Mouse (Mus musculus) c-Kit-positive CD71-positive TER-119-negative erythroid progenitor cells, embryonic 14.5 days (primary cell): Measurements from ENCODE around the gene Irf1.

Source experiments
- DNase-seq: peaks from one replicate; pipeline ENCODE4 v3.0.0-alpha.2; 2013; ENCODE audit warnings: low read depth

Irf1 gene

GRCm38 (mm10) chr11:53761284-53761683, 8.5 kb upstream of the Irf1 start:
- DNase-seq = no peak

GRCm38 (mm10) chr11:53761822-53762221, 8.0 kb upstream of the Irf1 start:
- DNase-seq = no peak

DNA sequence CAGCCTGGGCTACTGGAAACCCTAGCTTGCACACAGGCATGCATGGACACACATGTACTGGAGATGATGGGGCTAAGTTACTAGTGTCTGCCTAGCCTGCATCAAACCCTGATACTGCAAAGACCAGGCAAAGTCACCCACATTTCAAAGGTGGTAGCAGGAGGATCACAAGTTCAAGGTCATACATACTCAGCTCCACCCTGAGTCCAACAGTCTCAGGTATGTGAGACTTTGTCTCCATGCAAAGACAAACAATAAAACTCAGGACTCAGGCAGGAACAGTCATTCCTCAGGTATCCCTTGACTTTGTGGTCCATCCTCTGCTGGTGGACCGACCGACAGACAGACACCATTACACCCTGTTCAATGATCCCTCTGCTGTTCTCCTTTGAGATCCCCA, 7.4 kb upstream of the Irf1 start:
- no peak for DNase-seq

DNA sequence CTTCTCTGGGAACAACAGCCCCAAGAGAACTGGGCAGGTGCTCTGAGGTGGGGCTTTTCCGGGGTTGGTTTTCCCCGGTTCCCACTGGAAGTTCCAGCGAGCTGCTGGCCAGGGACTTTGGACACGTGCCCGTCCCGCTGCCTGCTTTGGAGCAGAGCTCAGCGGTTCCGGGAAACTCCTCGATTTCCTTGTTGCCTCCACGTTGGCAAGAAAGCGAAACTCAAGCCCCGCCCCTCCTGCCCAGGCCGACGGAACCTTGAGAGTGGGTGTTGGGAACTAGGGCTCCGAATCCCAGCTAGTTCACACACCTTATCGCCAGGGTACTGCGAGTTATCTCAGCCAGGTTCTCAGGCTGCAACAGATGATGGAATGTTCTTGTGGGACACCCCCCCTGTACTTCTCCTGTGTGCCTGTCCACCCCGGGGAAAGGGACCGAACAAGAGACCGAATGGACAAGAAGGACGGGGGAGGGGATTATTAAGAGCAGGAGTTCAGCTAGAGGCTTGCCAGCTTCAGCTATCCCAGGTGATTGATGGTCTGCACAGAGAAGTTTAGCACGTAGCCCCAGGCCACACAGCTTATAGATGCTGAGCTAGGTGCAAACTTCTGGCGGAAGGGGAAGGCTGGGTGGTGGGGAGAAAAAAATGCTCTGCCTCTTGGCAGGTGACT, 6.9 kb upstream of the Irf1 start:
- peak; percentile 39 for DNase-seq

DNA sequence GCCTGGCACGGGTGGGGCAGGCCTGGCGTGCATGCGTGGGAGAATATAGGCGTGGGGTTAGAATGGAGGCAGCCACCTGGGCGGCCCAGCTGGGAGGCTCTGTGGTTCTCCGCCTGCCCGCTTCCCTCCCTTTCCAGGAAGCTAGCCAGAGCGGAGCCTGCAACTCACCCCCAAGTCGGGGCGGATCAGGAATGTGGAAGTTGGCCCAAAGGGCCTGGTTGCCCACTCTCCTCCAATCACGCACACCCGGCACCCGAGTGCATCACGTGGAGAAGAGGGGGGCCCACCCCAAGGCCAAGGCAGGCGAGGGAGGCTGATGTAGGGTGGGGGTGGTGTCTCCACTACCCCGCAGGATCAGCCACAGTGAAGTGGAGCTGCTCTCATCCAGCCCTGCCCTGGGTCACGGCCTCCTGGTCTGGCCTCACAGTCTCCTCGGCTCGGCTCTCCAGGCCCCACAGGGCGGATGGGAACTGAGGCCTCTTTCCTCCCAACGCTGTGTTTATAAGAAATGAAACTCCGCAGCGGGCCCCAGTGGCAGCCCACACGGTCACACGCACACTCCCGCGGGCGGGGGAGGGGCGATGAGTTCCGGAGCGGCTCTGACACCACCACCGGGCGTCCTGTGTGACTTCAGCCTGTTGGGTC, 6.2 kb upstream of the Irf1 start:
- DNase-seq = peak; percentile 48

- DNase-seq = no peak
Measured at GRCm38 (mm10) chr11:53764581-53764980, 5.2 kb upstream of the Irf1 start.

DNA sequence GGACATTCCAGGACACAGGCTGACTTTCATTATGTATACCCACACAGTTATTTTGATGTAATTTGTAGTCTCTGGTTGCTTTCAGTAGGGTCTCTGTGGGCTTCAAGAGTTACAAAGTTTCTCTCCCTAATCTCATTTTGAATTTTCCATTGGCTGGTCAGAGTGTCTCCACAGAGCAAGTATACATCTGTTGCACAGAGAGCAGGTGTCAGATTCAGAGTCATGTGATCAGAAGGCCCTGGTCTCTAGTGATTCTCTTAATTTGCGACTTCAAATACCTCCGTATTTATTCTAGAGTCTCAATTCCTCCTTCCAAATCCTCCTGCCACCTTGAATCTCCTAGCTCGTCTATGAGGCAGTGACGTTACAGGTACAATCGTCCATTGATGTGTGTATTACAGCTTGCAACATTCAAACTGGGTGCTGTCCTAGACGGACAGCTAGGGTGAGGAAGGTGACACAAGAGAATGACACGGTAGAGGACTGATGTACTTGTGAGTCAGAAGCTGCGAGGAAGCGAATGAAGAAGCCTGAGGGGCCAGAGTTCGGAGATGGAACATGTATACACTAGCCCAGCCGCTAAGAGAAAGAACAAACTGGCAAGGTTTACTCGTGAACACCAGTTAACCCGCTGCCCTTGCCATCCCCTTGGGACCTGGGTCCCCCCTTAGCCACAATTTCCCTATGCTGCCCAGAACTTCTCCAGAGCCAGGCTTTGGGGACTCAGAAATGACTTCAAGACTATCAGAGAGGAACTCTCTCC, 1.2 kb upstream of the Irf1 start:
- DNase-seq = no peak

DNA sequence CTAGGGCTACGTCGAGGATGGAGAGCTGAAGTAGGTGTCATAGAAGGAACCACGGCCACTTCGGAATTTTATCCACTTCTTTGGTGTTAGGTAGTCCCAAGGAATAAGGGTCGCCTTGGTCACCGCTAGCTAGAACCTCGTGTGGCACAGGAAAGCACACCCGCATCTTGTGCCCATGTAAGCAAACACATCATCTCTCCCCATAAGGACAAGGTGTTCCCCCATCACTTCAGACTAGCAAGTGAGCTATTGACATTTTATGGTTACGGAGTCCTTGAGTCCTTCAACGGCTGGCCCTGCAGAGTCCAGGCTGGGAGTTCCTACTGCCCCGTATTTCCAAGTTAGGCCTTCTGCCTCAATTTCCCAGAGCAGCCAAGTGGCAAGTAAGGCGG, 633 bp upstream of the Irf1 start:
- no peak for DNase-seq

DNA sequence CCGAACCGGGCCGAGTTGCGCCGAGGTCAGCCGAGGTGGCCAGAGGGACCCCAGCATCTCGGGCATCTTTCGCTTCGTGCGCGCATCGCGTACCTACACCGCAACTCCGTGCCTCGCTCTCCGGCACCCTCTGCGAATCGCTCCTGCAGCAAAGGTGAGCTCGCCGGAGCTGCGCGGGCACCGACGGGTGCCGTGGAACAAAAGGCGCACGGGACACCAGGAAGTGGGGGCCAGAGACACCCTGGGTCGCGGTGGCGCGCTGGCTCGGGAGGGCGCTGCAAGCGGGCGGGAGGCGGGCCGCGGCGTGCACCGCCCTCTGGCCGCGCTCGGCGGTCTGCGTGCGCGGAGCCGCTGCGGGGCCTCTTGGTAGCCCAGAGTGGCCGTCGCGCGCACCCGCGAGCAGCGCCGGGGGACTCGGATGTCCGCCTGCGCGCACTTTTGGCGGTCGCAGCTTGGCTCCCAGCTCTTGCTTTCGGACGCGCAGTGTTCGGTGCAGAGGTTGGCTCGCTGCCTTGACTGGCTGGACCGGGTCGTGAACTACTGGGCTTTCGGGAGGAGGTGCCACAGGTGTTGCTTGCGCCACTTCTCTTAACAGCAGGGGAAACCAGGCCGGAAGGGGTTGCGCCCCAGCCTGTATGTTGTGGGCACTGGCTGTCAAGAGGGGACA, 444 bp downstream of the Irf1 start:
- no peak for DNase-seq

GRCm38 (mm10) chr11:53771001-53771744, 1.4 kb downstream of the Irf1 start:
- no peak for DNase-seq

GRCm38 (mm10) chr11:53772536-53772935, 2.7 kb downstream of the Irf1 start:
- no peak for DNase-seq

- no peak for DNase-seq
Measured at GRCm38 (mm10) chr11:53773087-53773486, 3.3 kb downstream of the Irf1 start, which contains the start of gene Gm17334. Gene Gm17334 (minus strand): TSS chr11:53773187.

GRCm38 (mm10) chr11:53773641-53774360, 4.0 kb downstream of the Irf1 start:
- DNase-seq = no peak

DNA sequence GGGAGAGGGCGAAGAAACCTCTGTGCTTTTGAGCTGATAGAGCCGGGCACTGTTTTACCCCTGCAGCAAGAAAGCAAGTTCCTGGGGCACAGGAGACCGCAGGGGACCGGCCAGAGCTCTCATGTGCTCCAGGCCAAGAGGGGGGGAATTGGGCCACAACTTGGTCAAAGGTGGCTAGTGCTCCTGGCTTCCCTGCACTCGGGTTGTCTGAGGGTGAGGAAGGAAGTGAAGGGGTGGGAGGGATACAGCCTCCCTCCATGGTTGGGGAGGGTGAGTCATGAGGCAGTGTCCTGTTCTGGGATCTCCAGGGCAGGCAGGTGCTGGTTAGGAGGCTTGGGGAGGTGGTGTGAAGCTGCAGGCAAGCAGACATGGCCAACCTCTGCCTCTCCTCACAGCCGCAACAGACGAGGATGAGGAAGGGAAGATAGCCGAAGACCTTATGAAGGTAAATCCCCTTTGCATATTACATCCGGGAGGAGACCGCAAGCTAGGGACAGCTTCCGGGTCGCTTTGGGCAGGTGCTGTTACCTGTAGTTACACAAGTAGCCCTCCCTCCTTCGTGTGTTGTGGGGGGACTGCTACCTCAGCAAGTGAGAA, 4.9 kb downstream of the Irf1 start:
- DNase-seq = no peak

DNA sequence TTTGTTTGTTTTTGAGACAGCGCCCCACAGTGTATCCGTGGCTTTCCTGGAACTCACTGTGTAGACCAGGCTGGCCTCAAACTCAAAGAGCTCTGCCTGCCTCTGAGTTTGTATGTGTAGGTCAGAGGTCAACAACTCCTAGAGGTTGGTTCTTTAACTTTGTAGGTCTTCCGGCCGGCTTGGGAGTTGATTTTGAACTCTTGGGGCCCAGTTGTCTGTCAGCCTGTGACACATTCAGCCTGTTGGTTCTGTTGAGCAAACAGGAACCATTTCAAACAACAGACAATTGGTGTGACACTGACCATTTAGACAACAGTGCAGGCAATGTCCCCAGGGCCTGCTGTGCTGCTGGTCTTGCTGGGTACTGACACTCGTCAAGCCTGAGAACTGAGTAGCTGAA, 7.9 kb downstream of the Irf1 start:
- no peak for DNase-seq

- DNase-seq = no peak
Measured at GRCm38 (mm10) chr11:53778455-53778854, 8.6 kb downstream of the Irf1 start.

DNA sequence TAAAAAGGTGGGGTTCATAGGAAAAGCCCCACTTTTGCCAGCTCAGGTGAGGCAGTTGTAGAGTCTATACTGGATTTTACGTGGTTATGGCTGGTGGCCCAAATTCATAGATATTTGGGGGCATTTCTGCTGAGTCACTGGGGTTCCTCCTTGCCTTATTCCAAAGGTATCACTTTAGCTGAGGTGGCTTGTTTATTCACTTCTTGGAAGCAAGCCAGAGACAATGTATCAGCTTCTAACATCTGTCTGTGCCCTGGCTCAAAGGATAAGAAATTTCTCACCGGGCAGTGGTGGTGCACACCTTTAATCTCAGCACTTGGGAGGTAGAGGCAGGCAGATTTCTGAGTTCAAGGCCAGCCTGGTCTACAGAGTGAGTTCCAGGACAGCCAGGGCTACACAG, 10.0 kb downstream of the Irf1 start:
- peak; percentile 42 for DNase-seq

GRCm38 (mm10) chr11:53780262-53780661, 10.4 kb downstream of the Irf1 start:
- no peak for DNase-seq

GRCm38 (mm10) chr11:53781201-53781775, 11.5 kb downstream of the Irf1 start:
- DNase-seq = no peak

- DNase-seq = no peak
Measured at GRCm38 (mm10) chr11:53781964-53782363, 12.2 kb downstream of the Irf1 start.
